9 mouse cellular contexts compared by ENCODE assay signal in the genomic region with DNA sequence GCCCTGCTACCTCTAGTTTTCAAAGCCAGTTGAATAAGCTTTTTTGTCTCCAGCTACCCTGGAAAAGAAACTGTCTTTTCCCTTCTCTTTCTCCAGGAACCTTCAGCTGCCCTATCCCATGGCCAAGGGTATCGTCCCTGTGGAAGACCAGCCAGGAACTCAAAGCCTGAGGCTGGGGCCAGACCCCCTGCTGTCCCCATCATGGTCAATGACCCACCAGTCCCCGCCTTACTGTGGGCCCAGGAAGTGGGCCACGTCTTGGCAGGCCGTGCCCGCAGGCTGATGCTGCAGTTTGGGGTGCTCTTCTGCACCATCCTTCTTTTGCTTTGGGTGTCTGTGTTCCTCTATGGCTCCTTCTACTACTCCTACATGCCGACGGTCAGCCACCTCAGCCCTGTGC. TPM values are rescaled to one million over a fixed set of nuclear protein-coding genes. Genes with fewer than 3 reads are reported as not detected.
DNase-seq lines count a peak whose midpoint lies in the region; ATAC-seq and TF ChIP-seq lines count a peak whose summit lies in the region.
"Had no signal": no experiment of that assay in that cellular context is flagged by ENCODE, and none has a peak within 500 bp of the region (broad histone marks: within the 10 kb centered on the region; RNA-seq: fewer than 3 reads in every experiment).

No protein-coding gene starts in this region.

- peaks cover 55% of the 10 kb centered on the region for H3K36me3 ChIP-seq in megakaryocyte, embryonic 14.5 days (replicated peaks; ENCODE audit: low read length)
- H3K36me3 ChIP-seq in limb, embryonic 13.5 days, result peaks cover 20% of the 10 kb centered on the region
- peaks cover 5% of the 10 kb centered on the region for H3K36me3 ChIP-seq in stomach, embryonic 14.5 days (ENCODE audit: control insufficient read depth, insufficient read depth, low read length)

- TF ChIP-seq CTCF in cerebellum, adult 2 months (IDR thresholded peaks at IDR 0.05; ENCODE audit: borderline replicate concordance, insufficient read depth, low read depth, low read length), result no peak

- H3K9me3 ChIP-seq in megakaryocyte, embryonic 14.5 days, result no peaks in the 10 kb centered on the region
- no peaks in the 10 kb centered on the region for H3K9me3 ChIP-seq in limb, embryonic 13.5 days
- H3K9me3 ChIP-seq in stomach, embryonic 14.5 days (ENCODE audit: control insufficient read depth, low read depth, low read length), result no peaks in the 10 kb centered on the region

- H3K27ac ChIP-seq in cerebellum, adult 2 months (ENCODE audit: insufficient read depth, low read length), result peak overlapping the region; percentile 92
- no peak overlapping the region for H3K27ac ChIP-seq in limb, embryonic 13.5 days
- no peak overlapping the region for H3K27ac ChIP-seq in stomach, embryonic 14.5 days (ENCODE audit: low read length)

- peak overlapping the region; percentile 71 for H3K4me2 ChIP-seq in limb, embryonic 13.5 days (replicated peaks)
- peak overlapping the region; percentile 83 for H3K4me2 ChIP-seq in stomach, embryonic 14.5 days (replicated peaks; ENCODE audit: low read depth, low read length)

- peak overlapping the region; percentile 78 for H3K4me3 ChIP-seq in cerebellum, adult 2 months (replicated peaks; ENCODE audit: insufficient read depth, low read depth, low read length)
- H3K4me3 ChIP-seq in megakaryocyte, embryonic 14.5 days (replicated peaks), result peak overlapping the region; percentile 94
- peak overlapping the region; percentile 48 for H3K4me3 ChIP-seq in limb, embryonic 13.5 days
- H3K4me3 ChIP-seq in stomach, embryonic 14.5 days (ENCODE audit: low read depth, low read length), result peak overlapping the region; percentile 38; the same call in 1 of the 2 replicates

- H3K9ac ChIP-seq in limb, embryonic 13.5 days, result peak overlapping the region; percentile 67
- H3K9ac ChIP-seq in stomach, embryonic 14.5 days (replicated peaks; ENCODE audit: low read depth, low read length), result no peak overlapping the region

- WGBS in cerebellum, adult 2 months, result 46% methylated on average over 7 of the region's 7 CpGs
- WGBS in limb, embryonic 13.5 days, result 91% methylated on average over 7 of the region's 7 CpGs
- WGBS in stomach, embryonic 14.5 days, result 90% methylated on average over 7 of the region's 7 CpGs

- H3K27me3 ChIP-seq in cerebellum, adult 2 months (ENCODE audit: control insufficient read depth, insufficient read depth, low read length), result no peaks in the 10 kb centered on the region
- H3K27me3 ChIP-seq in megakaryocyte, embryonic 14.5 days (replicated peaks), result no peaks in the 10 kb centered on the region
- H3K27me3 ChIP-seq in limb, embryonic 13.5 days, result no peaks in the 10 kb centered on the region
- no peaks in the 10 kb centered on the region for H3K27me3 ChIP-seq in stomach, embryonic 14.5 days (ENCODE audit: control insufficient read depth, insufficient read depth, low read length)

- ATAC-seq in megakaryocyte, adult 5-6 weeks (ENCODE audit: poor library complexity, severe bottlenecking), result no peak
- no peak for ATAC-seq in limb, embryonic 13.5 days (ENCODE audit: low FRiP score, low read depth)
- no peak for ATAC-seq in stomach, embryonic 14.5 days (ENCODE audit: insufficient number of reproducible peaks, insufficient read depth, low FRiP score, low read depth)
- ATAC-seq in inflammation-experienced regulatory T-cells, adult 6 months, result no peak

- peak; percentile 35 to 36 for DNase-seq in cerebellum, adult 2 months
- DNase-seq in cerebellum, adult 11 months, result no peak
- DNase-seq in right cerebral cortex, postnatal 36 days (ENCODE audit: low spot score in 2 of 2), result no peak

- TF ChIP-seq POLR2A in cerebellum, adult 2 months (IDR thresholded peaks at IDR 0.05; ENCODE audit: borderline replicate concordance, insufficient read depth, low read length), result no peak

- no peaks in the 10 kb centered on the region for H3K4me1 ChIP-seq in cerebellum, adult 2 months (ENCODE audit: control insufficient read depth, insufficient read depth, low read length)
- peaks cover 62% of the 10 kb centered on the region for H3K4me1 ChIP-seq in megakaryocyte, embryonic 14.5 days
- peaks cover 32% of the 10 kb centered on the region for H3K4me1 ChIP-seq in limb, embryonic 13.5 days
- peaks cover 15% of the 10 kb centered on the region for H3K4me1 ChIP-seq in stomach, embryonic 14.5 days (ENCODE audit: control insufficient read depth, insufficient read depth, low read length)

RNA-seq across cellular contexts. Expression of gene Gng3, which starts 2.0 kb away (rescaled TPM):
- 218 and 236 TPM in 2 replicates for polyA plus RNA-seq in cerebellum, adult 2 months (2012; rRNA removed)
- not detected in 2 replicates for polyA plus RNA-seq in megakaryocyte, embryonic 14.5 days (2012; ENCODE audit: insufficient read depth, low replicate concordance)
- 0.16 TPM in 1 of 2 replicates, not detected in the other for total RNA-seq in megakaryocyte, adult 5-6 weeks (2015)
- total RNA-seq in megakaryocyte, adult 5-6 weeks (2017), result not detected in 2 replicates
- polyA plus RNA-seq in limb, embryonic 13.5 days (2015; fragmentation: Nextera tagmentation; extraction: Ambion mirVana), result 8.7 and 8.8 TPM in 2 replicates
- 13.9 and 17.8 TPM in 2 replicates for polyA plus RNA-seq in stomach, embryonic 14.5 days (2014; fragmentation: Nextera tagmentation; extraction: Ambion mirVana)
- 1 to 10 TPM in 2 of 3 experiments, under 1 TPM in 1; 0.72 to 3.3 (median 1.6) TPM for polyA plus RNA-seq in inflammation-experienced regulatory T-cells, adult 6 months (2017; shearing (Covaris generic))

RNA-seq across cellular contexts. Expression of gene Bscl2, which starts 3.7 kb away (rescaled TPM):
- 148 and 155 TPM in 2 replicates for polyA plus RNA-seq in cerebellum, adult 2 months (2012; rRNA removed)
- 124 and 182 TPM in 2 replicates for polyA plus RNA-seq in megakaryocyte, embryonic 14.5 days (2012; ENCODE audit: insufficient read depth, low replicate concordance)
- total RNA-seq in megakaryocyte, adult 5-6 weeks (2015), result 84.8 and 97.8 TPM in 2 replicates
- total RNA-seq in megakaryocyte, adult 5-6 weeks (2017), result 48.1 and 49.6 TPM in 2 replicates
- 45.2 and 49.3 TPM in 2 replicates for polyA plus RNA-seq in limb, embryonic 13.5 days (2015; fragmentation: Nextera tagmentation; extraction: Ambion mirVana)
- 42.5 and 43.0 TPM in 2 replicates for polyA plus RNA-seq in stomach, embryonic 14.5 days (2014; fragmentation: Nextera tagmentation; extraction: Ambion mirVana)
- polyA plus RNA-seq in inflammation-experienced regulatory T-cells, adult 6 months (2017; shearing (Covaris generic)), result 100 to 1,000 TPM in 1 of 3 experiments, 10 to 100 TPM in 2; 81.9 to 106 (median 95.9) TPM

RNA-seq across cellular contexts. Expression of gene Lrrn4cl, which starts 9.6 kb away (rescaled TPM):
- 0.78 and 0.85 TPM in 2 replicates for polyA plus RNA-seq in cerebellum, adult 2 months (2012; rRNA removed)
- polyA plus RNA-seq in megakaryocyte, embryonic 14.5 days (2012; ENCODE audit: insufficient read depth, low replicate concordance), result 0.23 TPM in 1 of 2 replicates, not detected in the other
- 0.16 and 0.55 TPM in 2 replicates for total RNA-seq in megakaryocyte, adult 5-6 weeks (2015)
- 0.12 TPM in 1 of 2 replicates, not detected in the other for total RNA-seq in megakaryocyte, adult 5-6 weeks (2017)
- 0.75 and 0.93 TPM in 2 replicates for polyA plus RNA-seq in limb, embryonic 13.5 days (2015; fragmentation: Nextera tagmentation; extraction: Ambion mirVana)
- 1.2 and 1.6 TPM in 2 replicates for polyA plus RNA-seq in stomach, embryonic 14.5 days (2014; fragmentation: Nextera tagmentation; extraction: Ambion mirVana)
- under 1 TPM in 1 of 3 experiments, not detected in 2; 0.15 TPM for polyA plus RNA-seq in inflammation-experienced regulatory T-cells, adult 6 months (2017; shearing (Covaris generic))

RNA-seq across cellular contexts. Expression of gene AC129217.1, which starts 11.4 kb away (rescaled TPM):
- polyA plus RNA-seq in cerebellum, adult 2 months (2012; rRNA removed), result not detected in 2 replicates
- polyA plus RNA-seq in megakaryocyte, embryonic 14.5 days (2012; ENCODE audit: insufficient read depth, low replicate concordance), result 44.9 and 148 TPM in 2 replicates
- not detected in 2 replicates for total RNA-seq in megakaryocyte, adult 5-6 weeks (2015)
- 1.8 and 5.9 TPM in 2 replicates for total RNA-seq in megakaryocyte, adult 5-6 weeks (2017)
- polyA plus RNA-seq in limb, embryonic 13.5 days (2015; fragmentation: Nextera tagmentation; extraction: Ambion mirVana), result not detected in 2 replicates
- polyA plus RNA-seq in stomach, embryonic 14.5 days (2014; fragmentation: Nextera tagmentation; extraction: Ambion mirVana), result not detected in 2 replicates
- not detected for polyA plus RNA-seq in inflammation-experienced regulatory T-cells, adult 6 months (2017; shearing (Covaris generic))
- polyA plus RNA-seq: spleen, adult 2 months had no signal

RNA-seq across cellular contexts. Expression of gene Hnrnpul2, which starts 21.2 kb away (rescaled TPM):
- polyA plus RNA-seq in cerebellum, adult 2 months (2012; rRNA removed), result 97.7 and 101 TPM in 2 replicates
- 13.5 and 54.1 TPM in 2 replicates for polyA plus RNA-seq in megakaryocyte, embryonic 14.5 days (2012; ENCODE audit: insufficient read depth, low replicate concordance)
- 52.3 and 56.0 TPM in 2 replicates for total RNA-seq in megakaryocyte, adult 5-6 weeks (2015)
- total RNA-seq in megakaryocyte, adult 5-6 weeks (2017), result 72.8 and 94.4 TPM in 2 replicates
- 5.9 and 6.3 TPM in 2 replicates for polyA plus RNA-seq in limb, embryonic 13.5 days (2015; fragmentation: Nextera tagmentation; extraction: Ambion mirVana)
- polyA plus RNA-seq in stomach, embryonic 14.5 days (2014; fragmentation: Nextera tagmentation; extraction: Ambion mirVana), result 10.0 and 10.1 TPM in 2 replicates
- 1 to 10 TPM; 5.0 to 8.3 (median 5.9) TPM for polyA plus RNA-seq in inflammation-experienced regulatory T-cells, adult 6 months (2017; shearing (Covaris generic))

Comparison
In these comparisons a context has a peak if more than half of its experiments do, and no peak if none do; other contexts are left out.
1. DNase-seq: peak in cerebellum, adult 2 months (2 of 2); none in cerebellum, adult 11 months (single experiment) and right cerebral cortex, postnatal 36 days (0 of 2).
2. H3K4me3 ChIP-seq: peak in every context shown above with its lines; median percentile 94 in megakaryocyte, embryonic 14.5 days; 78 in cerebellum, adult 2 months; 48 in limb, embryonic 13.5 days; 38 in stomach, embryonic 14.5 days.
3. RNA of gene Gng3, which starts 2.0 kb away (polyA plus RNA-seq): 218 to 236 TPM in cerebellum, adult 2 months; 13.9 to 17.8 TPM in stomach, embryonic 14.5 days, 8.7 to 8.8 TPM in limb, embryonic 13.5 days, 0.72 to 3.3 TPM in inflammation-experienced regulatory T-cells, adult 6 months and not detected in megakaryocyte, embryonic 14.5 days; every median in the first group is over 10 times any median in the second.